Mouse (Mus musculus) MEL (cell line): Measurements from ENCODE around the gene Snap47. TPM values are rescaled to one million over a fixed set of nuclear protein-coding genes. Genes with fewer than 3 reads are reported as not detected.

ENCODE experiments used
- DNase-seq: peaks from one replicate; pipeline ENCODE4 v3.0.0; 2011; ENCODE audit warnings: low read depth, low spot score
- H3K27ac ChIP-seq: 2 replicates; pipeline ENCODE4 v1.5.1; 2012; ENCODE audit warnings: low read depth, mild to moderate bottlenecking, control low read depth, low read length, moderate library complexity; ENCODE audit not compliant: control insufficient read depth
- H3K27me3 ChIP-seq, 2 experiments: fragments of 150-350 bp in 1 of 2; sonication (generic) in 1 of 2; 2 replicates each; pipeline ENCODE4 v1.6.1; 2012; ENCODE audit warnings: low read length in 2 of 2, mild to moderate bottlenecking in 2 of 2, improper control_type of control experiment in 1 of 2, moderate library complexity in 1 of 2; ENCODE audit not compliant: insufficient read depth in 2 of 2, control insufficient read depth in 1 of 2
- H3K36me3 ChIP-seq, 2 experiments: 2 replicates each; pipeline ENCODE4 v1.6.1; 2012 to 2014; ENCODE audit warnings: low read length in 2 of 2, improper control_type of control experiment in 1 of 2, inconsistent platforms in 1 of 2, mild to moderate bottlenecking in 1 of 2; ENCODE audit not compliant: insufficient read depth in 2 of 2, control insufficient read depth in 1 of 2
- H3K4me1 ChIP-seq, 2 experiments: fragments of 150-350 bp in 1 of 2; sonication (generic) in 1 of 2; 2 replicates each; pipeline ENCODE4 v1.6.1; 2012; ENCODE audit warnings: low read length in 2 of 2, improper control_type of control experiment in 1 of 2, mild to moderate bottlenecking in 1 of 2; ENCODE audit not compliant: insufficient read depth in 2 of 2, control insufficient read depth in 1 of 2
- H3K4me3 ChIP-seq, 2 experiments: fragments of 150-350 bp in 1 of 2; sonication (generic) in 1 of 2; 2 replicates each; pipeline ENCODE4 v1.5.1; 2012; ENCODE audit warnings: low read depth in 2 of 2, low read length in 2 of 2, mild to moderate bottlenecking in 2 of 2, moderate library complexity in 2 of 2, control low read depth in 1 of 2, improper control_type of control experiment in 1 of 2; ENCODE audit not compliant: control insufficient read depth in 1 of 2, insufficient read depth in 1 of 2
- H3K79me2 ChIP-seq: 2 replicates; pipeline ENCODE4 v1.6.1; 2012; ENCODE audit warnings: mild to moderate bottlenecking, low read length, moderate library complexity; ENCODE audit not compliant: control insufficient read depth, poor library complexity, insufficient read depth
- H3K9ac ChIP-seq: 2 replicates; pipeline ENCODE4 v1.6.1; 2012; ENCODE audit warnings: low read depth, mild to moderate bottlenecking, control low read depth, low read length, moderate library complexity; ENCODE audit not compliant: control insufficient read depth, poor library complexity, severe bottlenecking
- H3K9me3 ChIP-seq: fragments of 150-350 bp; sonication (generic); replicated peaks from 2 replicates; pipeline ENCODE4 v1.6.1; 2012; ENCODE audit warnings: mild to moderate bottlenecking, low read length, improper control_type of control experiment, moderate library complexity; ENCODE audit not compliant: insufficient read depth
- GABPA ChIP-seq: IDR thresholded peaks from 2 replicates; pipeline ENCODE4 v1.6.1; 2012; ENCODE audit warnings: low read depth, mild to moderate bottlenecking, inconsistent platforms, low read length, improper control_type of control experiment, moderate library complexity
- HCFC1 ChIP-seq: IDR thresholded peaks from 2 replicates; pipeline ENCODE4 v1.6.1; 2012; ENCODE audit warnings: low read depth, mild to moderate bottlenecking, inconsistent platforms, low read length, improper control_type of control experiment, moderate library complexity
- MAFK ChIP-seq: IDR thresholded peaks from 2 replicates; pipeline ENCODE4 v1.6.1; 2011; ENCODE audit warnings: low read depth, mild to moderate bottlenecking, low read length, improper control_type of control experiment, borderline replicate concordance
- MAX ChIP-seq: IDR thresholded peaks from 2 replicates; pipeline ENCODE4 v1.6.1; 2011; ENCODE audit warnings: low read length, improper control_type of control experiment
- MAZ ChIP-seq: IDR thresholded peaks from 2 replicates; pipeline ENCODE4 v1.6.1; 2012; ENCODE audit warnings: low read depth, mild to moderate bottlenecking, inconsistent platforms, low read length, improper control_type of control experiment
- NELFE ChIP-seq: IDR thresholded peaks from 2 replicates; pipeline ENCODE4 v1.6.1; 2011; ENCODE audit warnings: low read depth, low read length, improper control_type of control experiment
- NRF1 ChIP-seq: IDR thresholded peaks from 2 replicates; pipeline ENCODE4 v1.6.1; 2014; ENCODE audit warnings: low read depth, mild to moderate bottlenecking, inconsistent platforms, low read length, improper control_type of control experiment, moderate library complexity; ENCODE audit not compliant: poor library complexity, insufficient read depth, severe bottlenecking
- POLR2A ChIP-seq, 2 experiments: IDR thresholded peaks; 2 replicates each; pipeline ENCODE4 v1.6.1; 2011 to 2012; ENCODE audit warnings: low read length in 2 of 2, mild to moderate bottlenecking in 2 of 2, control low read depth in 1 of 2, improper control_type of control experiment in 1 of 2, low read depth in 1 of 2, moderate library complexity in 1 of 2; ENCODE audit not compliant: control insufficient read depth in 1 of 2, insufficient read depth in 1 of 2, poor library complexity in 1 of 2
- POLR2AphosphoS2 ChIP-seq: IDR thresholded peaks from 2 replicates; pipeline ENCODE4 v1.6.1; 2011; ENCODE audit warnings: low read length, improper control_type of control experiment
- RAD21 ChIP-seq: IDR thresholded peaks from 2 replicates; pipeline ENCODE4 v1.6.1; 2011; ENCODE audit warnings: mild to moderate bottlenecking, low read depth, low read length, improper control_type of control experiment
- UBTF ChIP-seq: IDR thresholded peaks from 2 replicates; pipeline ENCODE4 v1.6.1; 2012; ENCODE audit warnings: low read depth, mild to moderate bottlenecking, inconsistent platforms, low read length, improper control_type of control experiment, moderate library complexity, borderline replicate concordance; ENCODE audit not compliant: insufficient read depth
- ZKSCAN1 ChIP-seq: IDR thresholded peaks from 2 replicates; pipeline ENCODE4 v1.6.1; 2012; ENCODE audit warnings: low read depth, mild to moderate bottlenecking, inconsistent platforms, low read length, improper control_type of control experiment, moderate library complexity
- ZNF384 ChIP-seq: IDR thresholded peaks from 2 replicates; pipeline ENCODE4 v1.6.1; 2012; ENCODE audit warnings: low read depth, mild to moderate bottlenecking, inconsistent platforms, low read length, improper control_type of control experiment
- polyA plus RNA-seq, 2 experiments: library from polyadenylated mRNA; stranded (reverse) in 1 of 2; unstranded in 1 of 2; fragments of >175 nt in 1 of 2; fragments of >200 nt in 1 of 2; gene quantifications; 2 replicates each; pipeline versions ENCODE4 v1.2.1 to v1.2.4; 2012; ENCODE audit warnings: low replicate concordance in 2 of 2, low read depth in 1 of 2; ENCODE audit not compliant: insufficient read length in 2 of 2, insufficient read depth in 1 of 2, missing spikeins in 1 of 2
- total RNA-seq: library from RNA; depleted of rRNA; stranded (reverse); fragments of 300-350 nt; gene quantifications from 2 replicates; pipeline ENCODE4 v1.2.3, GENCODE M21; 2012

The Snap47 gene
- total and polyA plus RNA-seq, 3 experiments = 51.0 to 57.9 TPM; not detected in 1

- Histone ChIP-seq H3K9ac (no peak within 1 kb of the TSS), H3K27me3 (peaks cover 0 to 2% of the 10 kb centered on the region in 2 experiments; a peak in 2 of 4 replicates), H3K4me1 (peaks cover 0 to 3% of the 10 kb centered on the region in 2 experiments; a peak in 1 of 4 replicates), H3K79me2 (no peaks in the 10 kb centered on the region), H3K36me3 (no peaks in the 10 kb centered on the region), H3K4me3 (no peak within 1 kb of the TSS), H3K9me3 (no peaks in the 10 kb centered on the region), H3K27ac (no peak within 1 kb of the TSS)
- 0 out of 4 replicates have a peak, but pooled peaks of 1 of the 2 experiments have one; percentile 31 for TF ChIP-seq POLR2A (IDR thresholded peaks at IDR 0.05; ENCODE audit: control insufficient read depth in 1 of 2, insufficient read depth in 1 of 2, low read depth in 1 of 2, low read length in 2 of 2, poor library complexity in 1 of 2)
- no peak for TF ChIP-seq NRF1
- no peak for TF ChIP-seq ZNF384
- TF ChIP-seq MAX = no peak
- DNase-seq = no peak
Measured at GRCm38 (mm10) chr11:59472326-59472677, 21.3 kb upstream of the Snap47 start, which contains the start of gene Zfp867. Zfp867 (minus strand) TSS chr11:59472474.

GRCm38 (mm10) chr11:59471413-59472325, 20.7 kb upstream of the Snap47 start:
- no peak overlapping the region for H3K27ac ChIP-seq
- no peak overlapping the region for H3K4me3 ChIP-seq
- H3K4me1 ChIP-seq = no peaks in the 10 kb centered on the region
- no peaks in the 10 kb centered on the region for H3K9me3 ChIP-seq
- no peaks in the 10 kb centered on the region for H3K79me2 ChIP-seq
- no peak overlapping the region for H3K9ac ChIP-seq
- H3K36me3 ChIP-seq = no peaks in the 10 kb centered on the region
- TF ChIP-seq ZKSCAN1 (no peak), NELFE (no peak), MAZ (no peak), RAD21 (no peak)
- no peak for DNase-seq
- H3K27me3 ChIP-seq = peaks cover 0 to 2% of the 10 kb centered on the region in 2 experiments; a peak in 2 of 4 replicates

- no peak overlapping the region for H3K9ac ChIP-seq
- no peak overlapping the region for H3K27ac ChIP-seq
- TF ChIP-seq POLR2A (IDR thresholded peaks at IDR 0.05; ENCODE audit: control insufficient read depth in 1 of 2, insufficient read depth in 1 of 2, low read depth in 1 of 2, low read length in 2 of 2, poor library complexity in 1 of 2) (no peak), GABPA (no peak), MAFK (no peak), UBTF (no peak), POLR2AphosphoS2 (0 out of 2 replicates have a peak, but pooled peaks have one; percentile 51), HCFC1 (no peak)
- no peak overlapping the region for H3K4me3 ChIP-seq
- H3K36me3 ChIP-seq = peaks cover 0 to 2% of the 10 kb centered on the region in 2 experiments; a peak in 2 of 4 replicates
- no peaks in the 10 kb centered on the region for H3K4me1 ChIP-seq
- no peaks in the 10 kb centered on the region for H3K9me3 ChIP-seq
- H3K27me3 ChIP-seq = no peaks in the 10 kb centered on the region
- H3K79me2 ChIP-seq = no peaks in the 10 kb centered on the region
- no peak for DNase-seq
Measured at GRCm38 (mm10) chr11:59460459-59460858, 9.5 kb upstream of the Snap47 start.
